Mouse (Mus musculus) testis, adult 2 months (tissue): ENCODE results near the gene Cdh24.

Experiments used
- CTCF ChIP-seq: fragments of 200-500 bp; IDR thresholded peaks from 2 replicates; pipeline ENCODE4 v1.5.1; 2012; ENCODE audit warnings: low read depth, mild to moderate bottlenecking, inconsistent platforms, low read length, moderate library complexity; ENCODE audit not compliant: control insufficient read depth, insufficient read depth, insufficient replicate concordance
- POLR2A ChIP-seq: fragments of 200-500 bp; IDR thresholded peaks from 2 replicates; pipeline ENCODE4 v1.6.1; 2012; ENCODE audit warnings: low read depth, mild to moderate bottlenecking, inconsistent platforms, low read length, moderate library complexity; ENCODE audit not compliant: control insufficient read depth

GRCm38 (mm10) chr14:54638210-54638609 lies 3.0 kb downstream of the Cdh24 start:
- no peak for TF ChIP-seq POLR2A
- no peak for TF ChIP-seq CTCF
